Mouse (Mus musculus) kidney, adult 18-20 months (tissue): Measurements from ENCODE around the gene Ptger4.
"Not testable (repeated sequence)": the region's sequence is repeated elsewhere in the genome, so short reads cannot be mapped to it uniquely, and the experiment has no call there.

Experiments
- DNase-seq: peaks from one replicate; pipeline ENCODE4 v3.0.0; 2021

The Ptger4 gene

GRCm38 (mm10) chr15:5237012-5237660 lies 6.9 kb downstream of the Ptger4 start:
- no peak for DNase-seq

DNA sequence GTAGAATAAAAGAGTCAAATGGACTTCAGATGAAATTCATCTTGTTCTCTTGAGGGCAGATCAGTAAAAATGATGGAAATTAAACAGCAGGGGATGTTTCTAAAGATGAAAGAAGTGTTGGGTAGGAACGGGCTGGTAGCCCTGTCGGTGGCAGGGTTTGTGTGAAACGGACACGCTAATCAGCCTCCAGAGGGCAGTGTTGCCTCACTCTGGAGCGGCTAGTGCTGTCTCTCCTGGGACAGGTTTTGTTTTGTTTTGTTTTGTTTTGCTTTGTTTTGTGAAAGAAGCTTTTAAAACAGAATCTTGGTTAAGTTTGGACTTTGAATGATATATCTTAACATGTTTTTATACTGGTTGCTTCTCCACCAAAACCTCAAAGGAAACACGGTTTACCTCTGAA lies 7.4 kb downstream of the Ptger4 start:
- DNase-seq: peak; percentile 78

GRCm38 (mm10) chr15:5235527-5235926 lies 8.5 kb downstream of the Ptger4 start:
- DNase-seq: peak; percentile 25

- DNase-seq: no peak
Observed at GRCm38 (mm10) chr15:5234659-5235058, 9.3 kb downstream of the Ptger4 start.

- not testable (repeated sequence) for DNase-seq
Observed at GRCm38 (mm10) chr15:5230746-5231145, 13.2 kb downstream of the Ptger4 start.

GRCm38 (mm10) chr15:5220491-5220890 lies 23.5 kb downstream of the Ptger4 start:
- DNase-seq: no peak

DNA sequence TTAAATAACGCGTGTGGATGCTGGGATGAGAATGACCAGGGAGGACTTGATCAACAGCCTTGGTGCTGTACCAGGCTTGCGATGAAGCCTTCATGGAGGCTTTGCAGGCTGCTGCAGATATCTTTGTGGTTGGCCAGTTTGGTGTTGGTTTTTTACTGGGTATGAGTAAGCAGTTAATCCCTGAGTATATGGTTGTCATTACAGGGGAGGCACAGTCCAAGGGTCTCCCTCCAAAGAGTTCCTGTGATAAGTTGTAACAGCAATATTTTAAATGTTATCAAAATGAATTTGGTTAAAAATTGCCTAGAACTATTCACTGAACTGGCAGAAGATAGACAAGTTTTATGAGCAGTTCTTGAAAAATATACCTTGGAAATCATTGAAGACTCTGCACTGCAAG lies 34.9 kb downstream of the Ptger4 start:
- DNase-seq: no peak

DNA sequence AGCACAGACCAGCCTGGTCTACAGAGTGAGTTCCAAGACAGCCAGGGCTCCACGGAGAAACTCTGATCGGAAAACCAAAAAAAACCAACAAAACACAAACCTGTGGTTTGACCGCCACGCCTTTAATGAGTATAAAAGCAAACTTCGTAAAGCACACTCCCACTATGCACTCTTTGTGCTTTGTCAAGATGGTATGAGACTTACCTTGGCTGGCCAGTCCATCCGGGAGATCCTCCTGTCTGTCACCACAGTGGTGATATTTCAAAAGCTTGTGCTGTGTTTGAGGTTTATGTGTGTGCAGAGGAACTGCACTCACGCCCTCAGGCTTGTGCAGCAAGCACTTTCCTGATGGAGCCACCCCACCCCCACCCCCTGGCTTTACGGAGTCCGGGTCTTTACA lies 38.8 kb downstream of the Ptger4 start:
- no peak for DNase-seq

GRCm38 (mm10) chr15:5196691-5197090 lies 47.3 kb downstream of the Ptger4 start:
- DNase-seq: no peak

DNA sequence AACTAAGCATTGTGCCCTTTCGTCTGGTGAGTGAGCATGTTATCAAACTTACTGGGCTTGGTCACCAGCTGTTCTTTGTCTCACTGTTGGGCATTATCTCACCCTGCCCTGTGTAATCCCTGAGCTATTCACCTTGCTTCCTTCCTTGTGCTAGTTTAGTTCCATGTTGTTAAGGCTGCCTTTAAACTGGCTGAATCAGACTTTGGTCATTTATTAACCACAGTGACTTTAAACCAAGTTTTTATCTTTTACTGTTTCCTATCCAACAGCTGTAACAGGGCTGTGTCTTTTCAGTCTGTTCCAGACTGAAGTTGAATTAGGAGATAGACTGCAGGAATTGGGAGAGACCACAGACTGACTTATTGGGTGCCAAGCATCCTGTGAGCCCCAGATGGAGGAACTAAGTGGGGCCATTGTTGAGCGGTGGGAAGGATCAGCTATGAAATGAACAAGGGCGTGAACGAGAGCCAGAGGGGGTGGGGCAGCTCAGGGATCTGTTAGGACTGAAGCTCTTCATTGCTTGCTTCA lies 47.9 kb downstream of the Ptger4 start:
- peak; percentile 48 for DNase-seq

DNA sequence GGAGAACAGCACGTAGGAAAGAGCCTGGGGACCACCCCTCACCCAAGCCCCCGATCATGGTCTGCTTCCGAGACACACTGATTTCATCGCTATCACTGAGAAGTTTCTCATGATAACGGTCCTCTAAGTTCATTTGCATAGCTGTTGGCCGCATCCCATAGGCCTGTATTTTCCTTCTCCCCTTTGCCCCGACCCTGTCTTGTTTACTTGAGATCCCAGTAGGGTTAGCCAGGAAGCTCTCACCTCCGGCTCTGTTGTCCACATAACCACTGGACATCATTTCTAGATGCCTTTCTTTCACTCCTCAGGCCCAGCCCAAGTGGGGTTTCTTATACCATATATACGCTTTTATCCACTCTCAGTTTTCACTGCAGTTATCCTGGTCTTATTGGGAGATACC lies 49.1 kb downstream of the Ptger4 start:
- no peak for DNase-seq

GRCm38 (mm10) chr15:5194446-5194845 lies 49.5 kb downstream of the Ptger4 start:
- no peak for DNase-seq

DNA sequence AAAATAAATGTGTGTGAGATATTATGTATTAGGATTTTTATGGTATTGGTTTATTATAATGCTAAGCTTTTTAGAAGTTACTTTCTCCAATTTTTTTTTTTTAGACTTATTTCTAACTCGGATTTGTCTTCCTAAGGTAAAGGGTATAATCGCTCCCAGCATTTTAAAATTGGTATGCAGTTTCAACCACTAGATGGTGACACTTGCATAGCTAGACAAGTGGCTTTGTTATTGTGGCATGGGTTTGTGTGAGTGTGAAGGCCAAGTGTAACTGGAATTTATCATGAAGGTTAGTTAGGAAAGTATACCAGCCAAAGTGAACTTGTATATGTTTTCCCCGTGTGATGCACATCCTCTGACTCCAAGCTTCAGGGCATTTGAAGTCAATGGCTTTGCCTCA lies 50.2 kb downstream of the Ptger4 start:
- no peak for DNase-seq

DNA sequence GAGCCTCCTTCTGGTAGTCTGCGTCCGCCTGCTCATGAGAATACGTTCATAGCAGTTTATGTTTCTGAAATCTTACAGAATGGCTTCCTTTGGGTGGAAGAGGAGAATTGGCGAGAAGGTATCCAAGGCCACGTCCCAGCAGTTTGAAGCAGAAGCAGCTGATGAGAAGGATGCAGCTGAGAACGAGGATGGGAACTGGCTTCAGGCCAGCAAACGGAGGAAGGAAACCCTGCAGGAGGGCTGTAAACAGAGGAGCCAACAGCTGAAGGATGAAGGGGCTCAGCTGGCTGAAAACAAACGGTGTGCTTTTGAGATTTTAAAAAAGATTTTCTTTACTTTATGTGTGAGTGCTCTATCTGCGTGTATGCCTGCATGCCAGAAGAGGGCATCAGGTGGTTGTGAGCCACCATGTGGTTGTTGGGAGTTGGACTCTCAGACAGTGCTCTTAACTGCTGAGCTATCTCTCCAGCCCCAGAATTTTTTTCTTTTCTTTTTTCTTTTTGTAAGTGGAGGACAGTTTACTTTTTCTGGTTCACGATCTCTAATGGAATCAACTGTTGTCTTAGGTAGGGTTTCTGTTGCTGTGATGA lies 54.4 kb downstream of the Ptger4 start:
- DNase-seq: no peak

DNA sequence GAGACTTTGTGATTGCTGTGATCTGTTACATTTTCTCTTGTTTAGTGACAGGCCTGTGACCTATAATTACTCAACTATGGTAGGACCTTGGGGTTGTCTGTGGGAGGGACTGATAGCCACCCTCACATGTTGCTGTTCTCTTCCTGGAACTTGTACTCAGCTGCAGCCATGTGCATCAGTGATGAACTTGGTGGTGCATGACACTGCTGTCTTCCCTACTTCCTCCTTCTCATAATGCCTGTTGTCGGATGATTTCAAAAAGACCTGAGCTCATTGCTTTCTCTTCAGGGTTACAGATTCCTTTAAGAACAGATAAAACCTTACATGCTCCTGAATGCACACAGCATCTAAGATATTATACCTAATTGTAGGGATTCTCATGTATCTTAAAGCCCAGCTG lies 56.0 kb downstream of the Ptger4 start:
- DNase-seq: no peak

DNA sequence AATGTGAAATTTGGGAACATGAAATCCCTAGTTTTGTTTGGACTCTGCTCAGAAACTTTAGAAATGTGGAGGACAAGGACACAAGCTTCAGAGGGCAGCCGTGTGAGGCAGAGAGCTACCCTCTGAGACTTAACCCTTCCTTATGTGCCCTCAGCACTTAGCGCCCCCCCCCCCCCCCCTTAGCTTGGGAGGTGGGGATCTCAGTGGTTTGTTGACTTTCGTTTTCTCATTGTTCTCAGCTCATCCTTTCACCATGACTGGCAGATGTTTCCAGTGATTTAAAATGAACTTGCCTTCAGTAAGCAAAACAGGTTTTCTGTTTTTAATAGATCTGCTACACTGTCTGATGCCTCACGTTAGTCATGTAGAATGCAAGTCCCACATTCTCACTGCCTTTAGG lies 56.9 kb downstream of the Ptger4 start:
- DNase-seq: no peak

GRCm38 (mm10) chr15:5186293-5186675 lies 57.7 kb downstream of the Ptger4 start:
- no peak for DNase-seq

DNA sequence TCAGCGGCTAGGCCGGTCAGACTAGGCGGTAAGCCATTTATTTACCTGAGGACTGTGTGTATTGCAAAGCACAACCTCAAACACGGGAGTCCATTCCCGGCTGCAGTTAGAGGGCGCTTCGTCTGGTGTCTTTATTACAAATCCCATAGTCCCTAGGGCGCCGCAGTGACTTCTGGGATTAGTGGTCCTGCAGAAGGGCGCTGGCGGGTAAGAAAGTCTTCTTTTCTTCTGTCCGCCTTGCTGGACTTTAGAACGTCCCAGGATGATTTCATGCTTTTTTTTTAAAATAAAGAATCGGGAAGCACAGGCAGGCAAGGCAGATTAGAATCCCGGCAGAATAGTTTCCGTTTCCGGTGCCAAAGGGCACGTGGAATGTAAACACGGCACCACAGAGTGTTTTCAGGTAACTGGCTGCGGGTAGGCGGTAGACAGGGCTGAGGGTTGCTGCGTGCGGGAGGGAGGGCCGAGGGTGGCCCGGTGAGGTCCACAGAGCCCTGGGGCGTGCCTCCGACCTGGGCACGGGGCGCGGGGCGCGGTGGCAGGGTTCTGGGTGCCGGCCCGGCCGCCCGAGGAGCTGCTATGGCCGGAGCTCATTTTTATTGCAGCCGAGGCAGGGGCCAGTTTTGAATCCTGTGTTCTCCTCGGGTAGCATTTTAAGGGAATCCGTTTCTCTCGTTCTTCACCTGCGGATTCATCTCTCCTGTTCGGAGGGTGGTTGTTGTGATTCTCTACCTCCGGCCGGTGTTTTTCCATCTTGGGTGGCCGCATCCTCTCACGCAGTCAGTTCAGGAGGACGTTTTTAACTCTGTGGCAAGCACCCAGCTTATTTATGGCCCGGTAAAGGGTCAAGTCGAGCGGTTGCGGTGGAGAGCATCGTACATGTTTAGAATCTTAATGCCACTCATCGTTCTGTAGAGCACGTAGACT lies 58.4 kb downstream of the Ptger4 start, which contains the start of gene Ttc33:
TSS of gene Ttc33 (plus strand) at position 160 of the 927 bp plus-strand sequence.
- DNase-seq: peak; percentile 87

- peak; percentile 10 for DNase-seq
Observed at GRCm38 (mm10) chr15:5184668-5185330, 59.2 kb downstream of the Ptger4 start.

DNA sequence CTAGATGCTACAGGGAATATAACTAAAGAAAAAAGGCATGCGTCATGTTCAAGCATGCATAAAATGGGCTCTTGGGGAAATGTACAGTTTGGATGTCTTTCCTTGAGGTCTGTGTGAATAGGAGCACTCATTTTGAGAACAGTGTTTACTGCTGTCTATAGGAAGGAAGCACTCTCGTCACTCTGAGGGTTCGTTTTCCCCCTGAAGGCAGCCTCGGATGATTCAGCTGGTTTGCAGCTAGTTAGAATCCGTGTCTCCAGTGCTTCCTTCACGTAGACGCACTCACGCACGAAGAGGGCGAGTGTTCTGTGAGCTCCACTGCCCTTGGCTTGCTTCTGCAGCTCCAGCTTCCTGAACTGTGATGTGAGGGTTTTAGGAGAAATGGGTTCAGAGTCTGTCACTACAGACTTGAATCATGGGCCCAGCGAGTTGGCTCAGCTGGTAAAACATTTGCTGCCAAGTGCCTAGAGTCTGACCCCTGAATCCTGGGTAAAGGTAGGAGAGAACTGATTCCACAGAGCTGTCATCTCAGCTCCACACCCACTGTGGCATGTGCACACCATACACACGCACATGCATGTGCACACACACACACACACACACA lies 70.7 kb downstream of the Ptger4 start:
- DNase-seq: no peak

DNA sequence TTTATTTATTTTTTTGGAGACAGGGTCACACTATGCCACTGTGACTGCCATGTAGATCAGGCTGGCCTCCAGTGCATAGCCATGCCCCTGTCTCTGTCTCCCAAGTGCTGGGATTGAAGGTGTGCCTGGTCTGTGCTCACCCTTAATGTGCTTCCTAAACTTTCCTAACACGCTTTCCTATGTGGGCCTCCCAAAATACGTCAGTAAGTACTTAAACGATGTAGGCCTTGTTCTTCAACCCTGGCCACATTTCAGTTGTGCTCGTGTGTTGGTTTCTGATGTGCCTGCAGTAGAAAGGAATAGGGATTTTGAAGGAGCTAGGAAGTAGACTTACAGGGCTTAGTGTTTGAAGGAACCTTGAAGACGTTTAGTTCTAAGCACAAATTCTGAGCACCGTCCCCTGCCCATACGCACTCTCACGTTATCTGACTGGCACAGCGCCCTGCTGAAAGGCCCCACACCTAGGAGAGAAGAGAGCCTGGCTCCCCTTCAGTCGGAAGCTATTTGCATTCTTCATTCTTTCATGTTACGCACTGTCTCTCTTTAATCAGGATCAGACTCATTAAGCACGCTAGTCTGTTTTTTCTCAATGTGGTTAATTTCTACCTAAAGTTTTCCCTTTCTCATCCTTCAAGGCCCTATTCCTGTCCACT lies 78.7 kb downstream of the Ptger4 start:
- no peak for DNase-seq

DNA sequence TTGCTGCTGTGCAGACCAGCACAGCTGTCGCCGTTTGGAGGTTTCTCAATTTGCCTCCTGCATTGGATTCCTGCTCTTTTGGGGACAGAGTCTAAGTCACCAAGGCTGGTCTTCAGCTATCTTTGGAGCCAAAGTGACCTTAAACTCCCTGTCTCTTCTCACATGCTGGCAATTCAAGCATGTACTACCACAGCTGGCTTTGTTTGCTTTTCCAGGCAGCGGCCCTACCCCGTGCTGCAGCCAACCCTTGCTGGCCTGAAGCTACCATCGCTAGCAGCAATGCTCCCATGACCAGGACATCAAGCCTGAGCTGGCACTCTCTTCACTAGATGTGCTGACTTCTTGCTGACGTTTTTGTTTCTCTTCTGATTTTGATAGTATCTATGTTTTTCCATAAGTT lies 85.2 kb downstream of the Ptger4 start:
- no peak for DNase-seq
